Mouse (Mus musculus): Measurements from ENCODE around the gene Sgo2b. TPM values are rescaled to one million over a fixed set of nuclear protein-coding genes. Genes with fewer than 3 reads are reported as not detected.
A peak's percentile ranks its signal among the peaks of the same experiment; 100 is the strongest.

Sgo2b gene
- polyA plus RNA-seq, 1 experiment from 2014 or later, result not detected

DNA sequence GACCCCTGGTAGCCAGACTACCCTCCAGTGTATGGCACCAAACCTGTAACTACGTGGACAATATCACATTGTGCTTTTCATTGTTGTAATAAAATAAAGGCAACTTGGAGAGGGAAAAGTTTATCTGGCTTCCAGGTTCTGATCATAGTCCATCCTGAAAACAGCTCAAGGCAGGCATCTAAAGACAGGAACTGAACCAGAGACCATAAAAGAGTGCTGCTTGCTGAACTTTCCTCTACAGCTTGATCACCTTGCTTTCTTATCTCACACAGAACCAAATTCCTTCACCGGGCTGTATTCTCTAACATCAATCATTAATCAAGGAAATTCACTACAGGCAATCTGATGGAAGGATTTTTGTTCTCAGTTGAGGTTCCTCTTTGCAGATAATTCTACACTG lies 57.0 kb downstream of the Sgo2b start:
- WGBS, result 79% methylated on average over 2 of the region's 2 CpGs
- ATAC-seq (ENCODE audit: insufficient read depth, low FRiP score, low TSS enrichment), result no peak
- no peak overlapping the region for H3K4me3 ChIP-seq (ENCODE audit: low read depth, low read length)

GRCm38 (mm10) chr8:63878353-63878752 lies 73.7 kb downstream of the Sgo2b start:
- H3K4me2 ChIP-seq (ENCODE audit: low read depth), result no peak overlapping the region
- WGBS, result 90% methylated on average over 4 of the region's 4 CpGs
- H3K9ac ChIP-seq (ENCODE audit: low read length), result no peak overlapping the region

More for the DNA sequence above, 57.0 kb downstream of the Sgo2b start:
- H3K36me3 ChIP-seq (ENCODE audit: control insufficient read depth, insufficient read depth, low read length), result no peaks in the 10 kb centered on the region
- DNase-seq (ENCODE audit: low spot score), result no peak
- H3K4me1 ChIP-seq (ENCODE audit: control insufficient read depth, insufficient read depth, low read length), result no peaks in the 10 kb centered on the region
- no peak overlapping the region for H3K9ac ChIP-seq (ENCODE audit: low read length)
- H3K27me3 ChIP-seq (ENCODE audit: control insufficient read depth, insufficient read depth, low read length), result no peaks in the 10 kb centered on the region
- H3K9me3 ChIP-seq (ENCODE audit: control insufficient read depth, low read length), result no peaks in the 10 kb centered on the region
- H3K4me2 ChIP-seq (ENCODE audit: low read depth), result no peak overlapping the region
- H3K27ac ChIP-seq (ENCODE audit: low read depth, low read length), result no peak overlapping the region

GRCm38 (mm10) chr8:63877393-63877792 lies 74.7 kb downstream of the Sgo2b start:
- Histone ChIP-seq H3K4me2 (ENCODE audit: low read depth) (no peak overlapping the region), H3K9ac (ENCODE audit: low read length) (no peak overlapping the region), H3K4me3 (ENCODE audit: low read depth, low read length) (no peak overlapping the region), H3K27ac (ENCODE audit: low read depth, low read length) (no peak overlapping the region), H3K27me3 (ENCODE audit: control insufficient read depth, insufficient read depth, low read length) (no peaks in the 10 kb centered on the region), H3K4me1 (ENCODE audit: control insufficient read depth, insufficient read depth, low read length) (no peaks in the 10 kb centered on the region), H3K36me3 (ENCODE audit: control insufficient read depth, insufficient read depth, low read length) (no peaks in the 10 kb centered on the region), H3K9me3 (ENCODE audit: control insufficient read depth, low read length) (no peaks in the 10 kb centered on the region)
- ATAC-seq (ENCODE audit: insufficient read depth, low FRiP score, low TSS enrichment) (peak; percentile 81), DNase-seq (ENCODE audit: low spot score) (peak; percentile 63)
- 28% methylated on average over 6 of the region's 6 CpGs for WGBS

More at GRCm38 (mm10) chr8:63878353-63878752, 73.7 kb downstream of the Sgo2b start:
- H3K36me3 ChIP-seq (ENCODE audit: control insufficient read depth, insufficient read depth, low read length), result no peaks in the 10 kb centered on the region
- no peaks in the 10 kb centered on the region for H3K4me1 ChIP-seq (ENCODE audit: control insufficient read depth, insufficient read depth, low read length)
- no peaks in the 10 kb centered on the region for H3K27me3 ChIP-seq (ENCODE audit: control insufficient read depth, insufficient read depth, low read length)
- DNase-seq (ENCODE audit: low spot score) (no peak), ATAC-seq (ENCODE audit: insufficient read depth, low FRiP score, low TSS enrichment) (no peak)
- H3K27ac ChIP-seq (ENCODE audit: low read depth, low read length), result no peak overlapping the region
- H3K9me3 ChIP-seq (ENCODE audit: control insufficient read depth, low read length), result no peaks in the 10 kb centered on the region
- H3K4me3 ChIP-seq (ENCODE audit: low read depth, low read length), result no peak overlapping the region

- 92% methylated on average over 7 of the region's 7 CpGs for WGBS
- H3K4me3 ChIP-seq (ENCODE audit: low read depth, low read length), result no peak overlapping the region
- no peaks in the 10 kb centered on the region for H3K27me3 ChIP-seq (ENCODE audit: control insufficient read depth, insufficient read depth, low read length)
- no peaks in the 10 kb centered on the region for H3K9me3 ChIP-seq (ENCODE audit: control insufficient read depth, low read length)
- H3K36me3 ChIP-seq (ENCODE audit: control insufficient read depth, insufficient read depth, low read length), result no peaks in the 10 kb centered on the region
- no peak overlapping the region for H3K9ac ChIP-seq (ENCODE audit: low read length)
- no peak for DNase-seq (ENCODE audit: low spot score)
- no peaks in the 10 kb centered on the region for H3K4me1 ChIP-seq (ENCODE audit: control insufficient read depth, insufficient read depth, low read length)
- H3K4me2 ChIP-seq (ENCODE audit: low read depth), result no peak overlapping the region
- H3K27ac ChIP-seq (ENCODE audit: low read depth, low read length), result no peak overlapping the region
- peak; percentile 67; the same call in 1 of the 2 replicates for ATAC-seq (ENCODE audit: insufficient read depth, low FRiP score, low TSS enrichment)
These were observed 75.1 kb downstream of the Sgo2b start for GRCm38 (mm10) chr8:63876949-63877348.
